Mouse (Mus musculus) olfactory bulb, adult 2 months (tissue): Measurements from ENCODE around the gene Xrcc3.

Source experiments
- CTCF ChIP-seq: fragments of 200-500 bp; IDR thresholded peaks from 2 replicates; pipeline ENCODE4 v1.5.1; 2012; ENCODE audit warnings: low read depth, mild to moderate bottlenecking, low read length, moderate library complexity; ENCODE audit not compliant: insufficient read depth
- POLR2A ChIP-seq: fragments of 200-500 bp; IDR thresholded peaks from 2 replicates; pipeline ENCODE4 v1.6.1; 2012; ENCODE audit warnings: mild to moderate bottlenecking, low read depth, low read length, moderate library complexity; ENCODE audit not compliant: insufficient read depth

DNA sequence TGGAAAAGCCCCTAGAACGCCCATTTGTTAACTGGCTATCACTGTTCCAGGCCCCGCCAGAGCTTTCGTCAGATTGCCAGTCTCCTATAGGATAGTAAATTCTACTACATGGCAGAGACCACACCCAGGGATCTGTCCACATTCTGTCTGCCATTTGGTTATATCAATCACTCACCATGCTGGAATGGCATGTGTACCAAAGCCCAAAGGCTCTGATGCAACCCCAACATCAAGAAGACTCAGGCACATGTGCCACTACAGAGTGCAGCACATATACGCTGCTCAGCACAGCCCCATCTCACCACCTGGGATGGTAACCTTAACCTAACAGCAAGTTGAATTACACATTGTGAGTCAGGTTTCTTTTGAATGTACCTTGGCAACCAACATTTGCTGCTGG, 32.3 kb upstream of the Xrcc3 start:
- TF ChIP-seq CTCF: no peak
- no peak for TF ChIP-seq POLR2A
